Mouse (Mus musculus) liver, embryonic 14.5 days (tissue): Measurements from ENCODE around the gene Trim47.

Experiments used
- CTCF ChIP-seq: IDR thresholded peaks from 2 replicates; pipeline ENCODE4 v1.5.1; 2016; ENCODE audit warnings: antibody characterized with exemption, low read depth, control low read depth
- EP300 ChIP-seq: IDR thresholded peaks from 2 replicates; pipeline ENCODE4 v1.6.1; 2016; ENCODE audit warnings: antibody characterized with exemption, low read depth

- no peak for TF ChIP-seq EP300
- no peak for TF ChIP-seq CTCF
Observed at GRCm38 (mm10) chr11:116171959-116172358, 44.9 kb upstream of the Trim47 start.
